Mouse (Mus musculus) layer of hippocampus, adult 8-10 months (tissue): ENCODE results near the gene Tshz2. TPM values are rescaled to one million over a fixed set of nuclear protein-coding genes. Genes with fewer than 3 reads are reported as not detected.
A peak's percentile ranks its signal among the peaks of the same experiment; 100 is the strongest.

Source experiments
- DNase-seq, 2 experiments: peaks; one replicate each; pipeline ENCODE4 v3.0.0; 2022; ENCODE audit warnings: low spot score in 2 of 2
- total RNA-seq, 4 experiments: library from RNA; stranded (reverse); gene quantifications; 2 replicates each; pipeline ENCODE4 v1.2.4; 2022

Gene Tshz2
- total RNA-seq, 4 experiments from 2014 or later = 64.2 to 79.4 (median 74.0) TPM

DNA sequence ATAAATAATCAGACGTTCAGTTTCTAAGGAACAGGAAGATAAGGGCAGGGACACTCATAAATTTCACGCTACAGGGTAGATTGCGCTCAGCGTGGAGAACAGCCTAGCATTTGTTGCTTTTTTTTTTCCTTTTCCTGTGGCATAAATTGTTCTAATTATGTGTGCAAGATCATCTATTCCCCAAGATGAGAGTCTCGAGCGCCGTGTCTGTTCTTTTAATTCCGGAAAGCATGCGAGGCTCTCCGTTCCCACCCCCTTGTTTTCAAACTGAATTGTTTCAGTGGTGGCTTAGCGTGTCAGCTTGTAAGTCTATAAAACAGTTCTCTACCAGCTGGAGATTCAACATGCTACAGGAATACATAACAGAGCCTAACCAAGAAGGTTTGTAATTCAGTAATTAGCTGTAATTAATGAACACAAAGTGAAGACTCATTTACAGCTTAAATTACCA lies 404.0 kb downstream of the Tshz2 start:
- DNase-seq = no peak

DNA sequence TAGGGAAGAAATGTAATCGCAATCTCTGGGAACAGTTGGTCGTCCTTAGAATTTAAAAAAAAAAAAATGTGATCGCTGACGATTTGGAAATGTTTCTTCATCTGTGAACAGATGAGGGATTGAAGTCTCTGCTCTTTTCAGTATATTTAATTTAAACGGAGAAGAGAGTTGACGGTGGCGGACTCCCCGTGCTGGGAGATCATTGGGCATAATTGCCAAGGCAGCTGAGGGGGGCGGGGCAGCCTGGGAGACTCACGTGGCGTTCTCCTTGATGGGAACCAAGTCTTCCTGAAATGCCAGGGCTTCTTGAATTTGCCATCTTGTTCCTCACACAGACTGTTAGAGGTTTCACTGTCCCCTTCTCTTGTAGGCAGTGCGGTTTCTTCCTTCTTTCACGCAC lies 404.5 kb downstream of the Tshz2 start:
- DNase-seq = peak in 1 of 2 experiments; percentile 8

DNA sequence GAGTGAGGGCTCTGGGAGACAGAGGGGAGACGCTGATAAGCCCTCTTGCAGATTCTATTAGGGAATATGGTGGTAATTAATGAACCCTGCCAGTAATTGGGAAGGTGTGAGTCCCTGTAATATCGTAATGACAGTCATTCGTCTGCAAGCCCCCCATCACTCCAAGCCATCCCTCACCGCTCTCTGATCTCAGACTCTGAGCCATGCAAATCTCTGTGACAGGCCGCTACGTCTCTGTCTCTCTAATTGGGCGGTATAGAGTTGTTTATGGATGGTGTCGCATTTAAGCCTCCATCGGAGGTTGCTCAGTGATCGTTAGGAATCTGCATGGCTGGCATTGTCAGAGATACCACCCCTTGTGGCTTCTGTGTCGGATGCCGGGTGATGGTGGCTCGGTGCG lies 407.0 kb downstream of the Tshz2 start:
- DNase-seq = no peak

DNA sequence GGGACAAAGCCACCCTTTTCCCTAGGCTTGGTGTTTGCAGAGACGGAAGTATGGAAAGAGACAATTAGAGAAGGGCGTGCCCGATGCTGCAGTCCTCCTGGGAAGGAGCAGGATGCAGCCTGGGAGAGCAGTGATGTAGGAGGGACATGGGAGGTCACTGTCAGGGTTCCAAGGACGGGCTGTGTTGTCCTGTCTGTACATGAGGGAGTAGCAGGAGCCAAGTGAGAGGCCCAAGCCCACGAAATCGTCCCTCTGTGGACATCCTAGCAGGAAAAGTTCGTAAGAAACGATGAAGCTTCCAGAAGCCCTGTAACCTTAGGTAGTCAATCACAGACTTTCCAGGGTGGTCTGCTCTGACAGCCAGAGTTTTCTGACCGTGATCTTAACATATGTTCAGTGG lies 408.3 kb downstream of the Tshz2 start:
- DNase-seq = no peak

DNA sequence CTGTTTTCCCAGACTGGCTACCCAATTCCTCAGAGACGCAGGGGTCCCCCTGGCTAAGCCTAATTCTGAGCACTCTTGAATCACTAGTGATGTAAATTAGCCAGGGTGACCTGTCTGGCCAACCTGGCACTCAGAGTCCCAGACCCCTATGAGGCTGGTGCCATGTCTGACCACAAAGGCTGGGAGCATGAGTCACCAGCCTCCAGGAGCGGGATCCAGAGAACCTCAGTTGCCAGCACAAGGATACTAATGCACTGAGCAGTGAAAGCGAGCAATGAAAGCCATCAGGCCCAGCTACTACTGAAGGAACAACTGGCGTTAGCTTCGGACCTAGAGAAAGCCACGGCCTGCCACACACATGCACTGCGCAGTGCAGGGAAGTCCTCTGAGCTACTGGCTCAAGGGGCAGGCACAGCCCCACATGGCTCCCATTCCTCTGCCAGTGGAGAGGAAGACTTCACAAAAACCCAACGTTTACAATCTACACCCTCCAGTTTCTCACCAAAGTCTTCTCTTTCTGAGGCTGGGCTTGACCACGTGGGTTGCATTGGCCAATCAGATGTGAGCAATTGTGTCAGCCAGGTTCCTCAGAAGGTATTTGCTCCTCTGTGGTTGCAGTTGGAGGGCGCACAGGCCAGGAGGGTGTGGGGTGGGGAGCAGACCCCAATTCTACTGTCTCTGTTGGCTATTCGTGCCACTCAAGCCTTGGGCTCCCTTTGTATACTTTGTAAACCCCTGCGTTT lies 409.8 kb downstream of the Tshz2 start:
- DNase-seq = no peak

DNA sequence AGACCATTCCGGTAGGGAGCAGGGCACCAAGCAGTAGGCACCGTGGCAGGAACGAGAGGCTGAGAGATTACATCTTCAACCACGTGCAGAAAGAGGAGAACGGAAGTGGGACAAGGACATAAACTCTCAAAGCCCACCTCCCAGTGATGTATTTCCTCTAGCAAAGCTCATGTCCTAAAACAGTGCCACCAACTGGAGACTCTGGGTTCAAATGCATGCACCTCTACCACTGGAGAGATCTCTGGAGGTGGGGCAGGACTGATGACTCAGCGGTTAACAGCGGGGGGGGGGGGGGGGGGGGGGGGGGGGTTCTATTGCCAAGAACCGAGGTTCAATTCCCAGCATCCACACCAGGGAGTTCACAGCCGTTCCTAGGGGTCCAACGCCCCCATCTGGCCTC lies 410.5 kb downstream of the Tshz2 start:
- DNase-seq = no peak

DNA sequence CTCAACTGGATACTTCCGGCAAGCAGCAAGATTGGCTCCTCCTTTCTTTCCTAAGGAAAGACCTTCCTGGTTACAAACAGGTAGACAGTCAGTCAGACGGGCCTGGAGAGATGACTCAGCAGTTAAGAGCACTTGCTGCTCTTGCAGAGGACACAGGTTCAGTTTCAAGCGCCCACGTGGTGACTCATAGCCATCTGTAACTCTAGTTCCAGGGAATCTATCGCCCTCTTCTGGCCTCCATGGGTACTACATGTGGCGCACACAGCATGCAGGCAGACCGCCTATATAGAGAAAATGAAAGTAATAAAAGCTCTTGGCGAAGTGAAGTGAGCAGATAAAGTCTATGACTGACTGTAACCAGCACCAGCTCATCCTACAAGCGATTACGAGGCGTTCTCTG lies 413.1 kb downstream of the Tshz2 start:
- no peak for DNase-seq

DNA sequence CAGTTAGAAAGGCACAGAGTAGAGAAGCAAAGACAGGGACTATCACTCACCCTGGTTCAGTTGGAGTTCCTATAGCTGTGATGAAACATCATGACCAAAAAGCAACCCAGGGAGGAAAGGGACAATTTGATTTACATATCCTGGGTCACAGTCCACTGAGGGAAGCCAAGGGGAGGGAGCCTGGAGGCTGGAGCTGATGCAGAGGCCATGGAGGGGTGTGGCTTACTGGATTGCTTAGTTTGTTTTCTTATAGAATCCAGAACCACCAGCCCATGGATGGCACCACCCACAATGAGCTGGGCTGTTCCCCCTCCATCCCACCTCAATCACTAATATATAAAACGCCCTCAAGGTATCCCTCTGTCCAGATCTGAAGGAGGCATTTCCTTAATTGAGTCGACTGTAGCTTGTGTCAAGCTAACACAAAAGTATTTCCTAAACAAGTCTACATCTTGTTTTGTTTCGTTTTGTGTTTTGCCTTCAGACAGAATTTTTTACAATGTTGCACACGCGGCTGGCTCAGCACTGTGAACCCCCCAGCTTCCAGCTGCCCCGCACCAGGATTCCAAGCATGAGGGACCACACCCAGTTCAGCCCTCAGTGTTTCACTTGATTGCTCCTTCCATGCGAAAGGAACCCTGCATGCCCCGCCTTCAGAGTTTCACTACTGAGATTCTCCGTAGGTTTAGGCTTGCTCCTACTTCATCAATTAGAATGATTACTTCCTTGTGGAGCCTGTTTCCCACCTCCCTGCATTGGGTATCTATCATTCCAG lies 413.7 kb downstream of the Tshz2 start:
- no peak for DNase-seq

DNA sequence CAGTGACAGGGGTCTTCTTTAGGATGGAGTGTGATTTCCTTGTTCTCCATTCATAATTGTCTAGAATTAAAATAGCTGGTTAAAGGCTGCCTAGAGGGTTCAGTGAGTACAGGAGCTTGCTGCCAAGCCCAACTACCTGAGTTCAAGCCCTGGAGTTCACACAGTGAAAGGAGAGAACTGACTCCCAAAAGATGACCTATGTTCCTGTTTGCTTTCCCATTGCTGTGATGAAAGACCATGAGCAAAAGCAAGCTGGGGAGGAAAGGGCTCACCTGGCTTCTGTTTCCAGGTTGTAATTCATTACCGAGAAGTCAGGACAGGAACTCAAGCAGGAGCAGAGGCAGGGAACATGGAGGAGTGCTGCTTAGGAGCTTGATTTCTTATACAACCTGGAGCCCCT lies 416.0 kb downstream of the Tshz2 start:
- DNase-seq = no peak

DNA sequence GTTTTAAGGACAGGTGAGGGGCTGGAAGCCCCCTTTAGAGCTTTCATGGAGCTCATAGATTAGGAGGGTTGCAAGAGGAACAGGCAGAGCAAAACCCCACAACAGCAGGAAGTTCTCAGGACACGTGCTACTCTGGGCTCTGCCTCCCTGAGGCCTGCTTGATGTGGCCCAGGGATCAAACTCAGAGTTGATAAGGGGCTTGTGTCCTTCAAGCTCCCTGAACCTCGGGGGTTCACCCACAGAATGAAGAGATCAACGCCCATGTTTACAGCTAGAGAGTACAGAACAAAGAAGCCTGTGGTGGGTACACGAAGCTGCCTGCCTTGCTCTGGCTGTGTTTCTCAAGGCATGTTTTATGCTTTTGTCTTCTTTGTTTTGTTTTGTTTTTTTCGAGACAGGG lies 417.8 kb downstream of the Tshz2 start:
- no peak for DNase-seq

DNA sequence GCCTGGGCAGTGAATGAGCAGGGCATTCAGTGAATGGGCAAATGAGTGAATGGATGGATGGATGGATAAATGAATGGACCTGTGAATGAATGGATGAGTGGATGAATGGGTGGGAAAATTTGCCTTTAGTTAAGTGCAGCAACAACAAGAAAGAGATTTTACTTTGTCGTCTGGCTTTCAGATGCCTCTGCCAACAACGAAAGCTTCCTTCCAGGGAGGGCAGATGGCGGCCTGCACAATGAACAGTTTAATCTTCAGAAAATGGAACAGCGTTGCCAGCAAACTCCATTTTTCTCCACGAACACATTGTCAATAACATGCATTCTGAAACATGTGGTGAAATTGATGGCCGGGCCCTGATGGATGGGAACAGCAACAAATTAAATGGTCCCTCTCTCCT lies 418.6 kb downstream of the Tshz2 start:
- peak; percentile 24 to 61 for DNase-seq

DNA sequence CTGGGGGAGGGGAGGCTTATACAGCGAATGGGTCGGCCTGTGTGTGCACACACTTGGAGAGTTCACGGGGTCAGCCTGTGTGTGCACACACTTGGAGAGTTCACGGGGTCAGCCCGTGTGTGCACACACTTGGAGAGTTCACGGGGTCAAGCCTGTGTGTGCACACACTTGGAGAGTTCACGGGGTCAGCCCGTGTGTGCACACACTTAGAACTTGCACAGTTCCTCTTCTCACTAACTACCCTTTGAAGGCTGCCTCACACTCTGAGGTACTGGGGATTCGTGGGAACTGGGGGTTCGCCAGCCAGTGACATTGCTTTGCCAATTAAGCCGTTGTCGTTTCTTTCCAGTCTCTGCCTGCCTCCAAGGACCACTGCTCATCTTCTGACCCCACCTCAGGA lies 422.1 kb downstream of the Tshz2 start:
- DNase-seq = no peak

DNA sequence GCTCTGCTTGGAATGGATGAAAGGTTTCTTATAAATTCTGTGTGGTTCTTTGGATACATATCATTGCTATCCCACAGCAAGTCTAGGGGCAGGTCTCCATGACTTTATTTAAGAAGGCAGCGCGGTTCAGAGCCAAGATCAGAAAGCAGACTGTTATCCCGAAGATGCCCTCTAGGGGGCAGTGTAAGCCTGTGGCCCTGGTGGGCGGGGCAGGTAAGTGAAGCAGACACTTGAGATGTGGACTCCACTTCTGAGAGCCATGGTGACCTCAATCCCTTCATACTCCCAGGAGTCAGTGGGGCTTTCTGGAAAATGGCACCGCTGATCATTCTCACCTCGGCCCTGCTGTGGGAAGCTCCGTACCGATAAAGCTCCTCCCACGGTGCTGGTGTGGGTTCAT lies 422.6 kb downstream of the Tshz2 start:
- DNase-seq = no peak

DNA sequence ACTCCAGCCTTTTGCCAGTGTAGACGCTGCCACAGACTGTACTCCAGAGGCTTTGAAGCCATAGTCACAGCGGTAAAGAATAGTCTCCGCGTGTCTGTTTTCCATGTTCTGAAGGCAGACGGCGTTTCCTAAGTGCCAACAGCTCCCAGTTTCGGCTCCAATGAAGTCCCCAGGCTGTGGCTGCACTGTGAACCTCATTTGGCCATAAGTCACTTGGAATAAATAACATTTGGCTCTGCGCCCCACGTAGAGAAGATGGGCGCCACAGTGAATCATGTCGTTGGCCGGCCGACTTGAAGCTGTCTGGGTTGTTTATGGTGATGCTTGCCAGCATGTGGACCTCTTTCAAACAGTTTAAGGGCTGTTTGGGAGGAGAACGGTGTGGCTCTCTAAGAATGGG lies 426.0 kb downstream of the Tshz2 start:
- no peak for DNase-seq

DNA sequence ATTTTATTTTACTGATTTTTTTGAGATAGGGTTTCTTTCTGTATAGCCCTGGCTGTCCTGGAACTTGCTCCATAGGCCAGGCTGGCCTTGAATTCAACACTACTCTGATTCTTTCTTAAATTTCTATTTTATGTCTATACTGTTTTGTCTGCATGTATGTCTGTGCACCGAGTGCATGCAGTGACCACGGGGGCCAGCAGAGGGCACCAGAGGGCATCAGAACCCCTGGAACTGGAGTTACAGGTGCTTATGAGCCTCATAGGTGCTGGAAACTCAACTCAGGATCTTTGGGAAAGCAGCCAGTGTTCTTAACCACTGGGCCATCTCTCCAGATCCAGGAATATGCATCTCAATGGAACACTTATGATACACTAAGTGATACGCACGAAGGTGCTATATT lies 427.3 kb downstream of the Tshz2 start:
- DNase-seq = no peak

DNA sequence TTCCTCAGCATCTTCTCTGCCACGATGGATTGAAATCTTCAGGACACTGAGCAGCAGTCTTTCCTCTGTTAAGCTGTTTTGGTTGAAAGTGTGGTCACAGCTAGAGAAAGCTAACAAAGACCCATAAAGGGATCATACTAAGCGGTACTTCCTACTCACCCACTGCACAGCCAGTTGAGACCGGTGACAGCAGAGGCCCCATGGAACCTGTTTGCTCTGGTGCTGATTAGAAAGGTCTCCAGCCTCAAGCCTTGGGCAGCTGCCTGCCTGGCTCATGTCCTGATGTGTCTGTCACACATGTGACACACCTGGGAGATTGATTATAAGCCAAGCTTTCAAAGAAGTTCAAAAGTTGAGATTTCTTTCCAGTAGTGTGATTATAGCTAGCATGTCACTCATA lies 429.6 kb downstream of the Tshz2 start:
- no peak for DNase-seq

DNA sequence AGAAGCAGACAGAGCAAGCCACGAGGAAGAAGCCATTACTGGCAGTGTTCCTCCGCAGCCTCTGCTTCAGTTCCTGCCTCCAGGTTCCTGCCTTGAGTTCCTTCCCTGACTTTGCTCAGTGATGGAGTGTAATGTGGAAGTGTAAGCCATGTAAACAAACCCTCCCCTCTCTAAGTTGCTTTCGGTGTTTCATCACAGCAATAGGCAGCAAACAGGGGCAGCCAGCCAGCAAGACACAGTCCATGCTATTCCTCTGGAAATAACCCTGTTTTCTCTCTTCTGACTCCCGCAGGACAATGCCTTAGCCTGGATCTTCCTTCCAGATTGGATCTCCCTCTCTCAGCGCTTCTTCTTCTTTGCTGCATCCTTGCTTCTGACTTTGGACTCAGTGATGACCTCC lies 437.2 kb downstream of the Tshz2 start:
- DNase-seq = no peak

DNA sequence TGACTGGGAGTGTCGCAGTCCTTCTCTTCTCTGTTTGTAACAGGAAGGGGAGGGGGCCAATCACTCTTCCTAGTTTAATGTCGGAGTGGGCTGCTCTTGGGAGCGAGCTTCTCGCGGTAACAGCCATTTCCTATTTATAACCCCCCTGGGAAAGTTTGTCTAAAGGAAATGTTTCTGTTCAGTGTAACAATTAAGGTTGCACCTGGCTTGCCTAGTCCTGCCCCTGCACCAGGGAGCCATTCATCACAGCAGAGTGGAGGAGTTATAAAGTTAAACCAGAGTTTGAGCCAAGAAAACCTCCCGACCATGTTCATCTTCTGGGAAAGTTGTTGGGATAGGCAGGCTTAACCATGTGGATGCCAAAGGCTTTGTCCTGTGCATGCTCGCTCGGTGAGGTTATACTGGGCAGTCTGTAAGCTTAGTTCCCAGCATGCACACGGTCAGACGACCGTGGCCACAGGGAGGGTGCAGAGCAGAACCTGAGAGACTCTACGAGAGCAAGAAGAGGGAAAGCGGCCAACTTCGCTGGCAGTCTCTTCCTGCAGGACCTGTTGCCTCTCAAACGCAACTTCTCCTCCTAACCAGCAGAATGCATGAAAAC lies 437.9 kb downstream of the Tshz2 start:
- DNase-seq = no peak

DNA sequence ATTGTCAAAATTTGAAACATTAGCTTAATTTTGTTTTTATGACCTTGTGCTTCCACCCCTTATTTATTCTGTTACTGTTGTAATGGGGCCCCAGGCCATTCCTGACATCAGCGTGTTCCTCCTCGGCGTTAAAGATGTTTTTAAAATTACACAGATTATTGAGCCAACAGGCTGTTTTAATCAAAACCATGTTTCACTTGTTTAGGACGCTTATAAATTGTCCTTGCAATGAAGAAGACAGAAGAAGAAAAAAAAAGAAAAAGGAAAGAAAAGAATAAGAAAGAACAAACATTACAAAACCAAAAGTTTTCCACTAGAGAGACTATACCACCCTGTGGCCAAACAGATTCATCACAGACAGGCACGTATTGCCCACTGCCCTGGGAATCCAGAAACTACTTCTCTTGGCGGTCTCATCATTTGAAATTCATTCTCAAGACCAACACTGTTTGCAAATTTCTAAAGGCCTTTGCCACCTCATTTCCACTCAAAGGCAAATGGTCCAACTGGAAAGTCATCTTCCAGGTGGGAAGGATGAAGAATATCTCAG lies 444.2 kb downstream of the Tshz2 start:
- DNase-seq = no peak

DNA sequence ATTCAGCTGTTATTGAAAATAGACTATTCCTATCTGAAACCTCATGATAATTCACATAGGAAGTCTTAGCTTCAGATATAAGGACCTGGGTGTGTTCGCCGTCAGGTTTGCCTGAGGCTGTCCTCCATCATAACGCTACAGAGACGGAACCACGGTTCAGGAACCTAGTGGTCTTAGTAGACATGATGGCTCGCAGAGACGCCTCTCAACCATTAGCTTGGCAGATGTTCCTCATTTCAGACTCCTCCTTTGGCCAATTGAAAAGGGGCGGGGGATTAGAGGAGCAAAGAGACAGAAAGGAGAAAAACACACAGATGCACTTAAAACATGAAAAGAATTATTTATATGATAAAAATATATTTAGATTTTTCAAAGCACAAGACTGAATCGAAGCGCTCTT lies 445.2 kb downstream of the Tshz2 start:
- no peak for DNase-seq

DNA sequence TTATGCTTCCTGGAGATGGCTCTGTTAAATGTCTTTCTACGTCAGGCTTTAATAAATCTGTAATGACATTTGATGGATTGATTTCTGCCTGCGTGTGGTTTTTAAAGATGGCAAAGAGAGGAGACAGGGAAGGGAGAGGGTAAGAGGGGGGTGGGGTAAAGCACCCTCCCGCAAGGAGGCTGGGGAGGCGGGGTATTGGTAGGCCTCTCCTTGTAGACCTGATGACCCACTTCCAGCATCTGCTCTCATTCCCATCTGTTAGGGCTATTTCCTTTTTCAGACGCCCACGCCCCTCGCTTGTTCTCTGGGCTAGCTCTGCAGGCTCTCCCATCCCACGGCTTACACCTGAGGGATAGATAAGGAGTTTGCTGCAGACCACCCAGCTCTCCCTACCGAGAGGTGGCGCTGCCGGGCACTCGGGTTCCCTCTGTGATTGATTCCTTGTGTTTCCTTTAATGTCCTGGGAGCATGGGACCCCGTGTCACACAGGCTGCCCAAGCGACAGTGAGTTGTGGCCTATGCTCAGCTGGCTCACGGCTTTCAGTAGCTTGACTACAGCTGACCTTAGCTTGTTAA lies 445.7 kb downstream of the Tshz2 start:
- DNase-seq = no peak
